Mouse (Mus musculus) forebrain, embryonic 12.5 days (tissue): ENCODE data around the gene Dock7. TPM values are rescaled to one million over a fixed set of nuclear protein-coding genes. Genes with fewer than 3 reads are reported as not detected.
"Not testable (repeated sequence)": the region's sequence is repeated elsewhere in the genome, so short reads cannot be mapped to it uniquely, and the experiment has no call there.

Experiments
- ATAC-seq: fragments of 200-750 bp; cut with Nextera tagmentation; 2 replicates; pipeline ENCODE4 v1.8.0; 2017; ENCODE audit warnings: moderate TSS enrichment; ENCODE audit not compliant: low FRiP score
- H3K27ac ChIP-seq: fragments of 300-500 bp; sonication (generic); 2 replicates; pipeline ENCODE4 v1.5.1; 2016; ENCODE audit warnings: mild to moderate bottlenecking
- H3K27me3 ChIP-seq: fragments of 300-500 bp; sonication (generic); 2 replicates; pipeline ENCODE4 v1.6.1; 2016; ENCODE audit warnings: mild to moderate bottlenecking
- H3K36me3 ChIP-seq: fragments of 300-500 bp; sonication (generic); replicated peaks from 2 replicates; pipeline ENCODE4 v1.6.1; 2016; ENCODE audit warnings: mild to moderate bottlenecking
- H3K4me1 ChIP-seq: fragments of 300-500 bp; sonication (generic); 2 replicates; pipeline ENCODE4 v1.6.1; 2016
- H3K4me2 ChIP-seq: fragments of 300-500 bp; sonication (generic); 2 replicates; pipeline ENCODE4 v1.6.1; 2016; ENCODE audit warnings: mild to moderate bottlenecking, moderate library complexity
- H3K4me3 ChIP-seq: fragments of 300-500 bp; sonication (generic); replicated peaks from 2 replicates; pipeline ENCODE4 v1.5.1; 2016; ENCODE audit warnings: mild to moderate bottlenecking
- H3K9ac ChIP-seq: fragments of 300-500 bp; sonication (generic); 2 replicates; pipeline ENCODE4 v1.6.1; 2016; ENCODE audit warnings: mild to moderate bottlenecking
- H3K9me3 ChIP-seq: fragments of 300-500 bp; sonication (generic); 2 replicates; pipeline ENCODE4 v1.6.1; 2016
- WGBS: fragments of 180-500 bp; shearing (Covaris S2); methylation state at CpG from one replicate; pipeline ENCODE4 v1.1.7; 2016; 5-methylcytosine and 5-hydroxymethylcytosine counted together
- polyA plus RNA-seq: library from polyadenylated mRNA; unstranded; fragments of >200 nt; fragmentation: Nextera tagmentation; extraction: Ambion mirVana; gene quantifications from 2 replicates; pipeline ENCODE4 v1.2.1, GENCODE M21; 2016

Gene Dock7
- polyA plus RNA-seq, 1 experiment from 2014 or later = 122 TPM

DNA sequence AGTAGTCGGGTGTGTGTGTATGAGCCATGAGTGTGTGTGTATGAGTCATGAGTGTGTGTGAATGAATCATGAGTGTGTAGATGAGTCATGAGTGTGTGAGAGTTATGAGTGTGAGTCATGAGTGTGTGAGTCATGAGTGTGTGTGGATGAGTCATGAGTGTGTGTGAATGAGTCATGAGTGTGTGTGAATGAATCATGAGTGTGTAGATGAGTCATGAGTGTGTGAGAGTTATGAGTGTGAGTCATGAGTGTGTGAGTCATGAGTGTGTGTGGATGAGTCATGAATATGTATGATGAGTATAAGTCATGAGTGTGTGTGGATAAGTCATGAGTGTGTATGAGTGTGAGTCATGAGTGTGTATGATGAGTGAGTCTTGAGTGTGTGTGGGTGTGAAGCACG is 142.4 kb downstream of the Dock7 start:
- H3K9me3 ChIP-seq, ATAC-seq, H3K4me3 ChIP-seq, H3K9ac ChIP-seq, H3K27ac ChIP-seq, H3K27me3 ChIP-seq, H3K4me1 ChIP-seq, H3K4me2 ChIP-seq: not testable (repeated sequence)
- WGBS = 98% methylated on average over 2 of the region's 2 CpGs
- peaks cover 44% of the 10 kb centered on the region for H3K36me3 ChIP-seq

DNA sequence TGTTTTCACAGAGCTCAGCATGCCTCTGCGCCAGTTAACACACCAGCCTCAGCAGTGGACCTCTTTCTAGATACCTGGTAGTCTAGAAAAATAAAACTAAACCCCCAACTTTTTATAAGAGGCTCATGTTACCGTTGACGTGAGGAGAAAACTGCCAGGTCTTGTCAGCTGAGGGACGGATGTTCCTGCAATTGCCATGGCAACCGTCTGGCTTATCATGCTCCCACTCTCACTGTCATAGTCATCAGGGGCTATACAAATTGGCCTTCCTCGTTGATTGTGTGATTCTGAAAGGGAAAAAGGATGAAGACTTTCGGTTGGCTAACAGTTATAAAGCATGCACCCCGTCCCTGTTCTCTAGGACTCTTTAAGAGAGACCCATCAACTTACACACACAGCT is 145.0 kb downstream of the Dock7 start:
- Histone ChIP-seq H3K27me3 (no peaks in the 10 kb centered on the region), H3K4me3 (no peak overlapping the region), H3K9me3 (no peaks in the 10 kb centered on the region), H3K27ac (no peak overlapping the region), H3K4me1 (no peaks in the 10 kb centered on the region), H3K36me3 (peaks cover 59% of the 10 kb centered on the region), H3K9ac (no peak overlapping the region), H3K4me2 (no peak overlapping the region)
- WGBS = 63% methylated on average over 8 of the region's 8 CpGs
- ATAC-seq = no peak

DNA sequence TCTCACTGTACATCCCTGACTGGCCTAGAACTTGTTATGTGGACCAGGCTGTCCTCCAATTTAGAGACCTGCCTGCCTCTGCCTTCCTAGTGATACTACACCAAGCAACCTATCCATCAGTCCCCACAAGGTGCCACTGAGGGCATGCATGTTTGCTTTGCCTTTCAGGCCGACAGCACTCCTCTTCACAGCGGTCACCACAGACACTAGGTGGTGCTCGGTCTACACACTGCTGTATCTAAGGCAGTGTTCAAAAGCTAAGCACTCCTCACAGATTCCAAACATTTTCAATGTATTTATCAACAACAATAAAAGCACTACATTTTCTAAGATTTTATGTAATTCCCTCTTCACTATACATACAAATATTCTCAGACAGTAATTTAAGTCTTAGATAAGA is 150.8 kb downstream of the Dock7 start:
- no peaks in the 10 kb centered on the region for H3K4me1 ChIP-seq
- no peak overlapping the region for H3K27ac ChIP-seq
- 90% methylated on average over 3 of the region's 3 CpGs for WGBS
- H3K27me3 ChIP-seq = no peaks in the 10 kb centered on the region
- H3K4me2 ChIP-seq = no peak overlapping the region
- ATAC-seq = no peak
- peaks cover 76% of the 10 kb centered on the region for H3K36me3 ChIP-seq
- H3K4me3 ChIP-seq = no peak overlapping the region
- no peak overlapping the region for H3K9ac ChIP-seq
- H3K9me3 ChIP-seq = no peaks in the 10 kb centered on the region

DNA sequence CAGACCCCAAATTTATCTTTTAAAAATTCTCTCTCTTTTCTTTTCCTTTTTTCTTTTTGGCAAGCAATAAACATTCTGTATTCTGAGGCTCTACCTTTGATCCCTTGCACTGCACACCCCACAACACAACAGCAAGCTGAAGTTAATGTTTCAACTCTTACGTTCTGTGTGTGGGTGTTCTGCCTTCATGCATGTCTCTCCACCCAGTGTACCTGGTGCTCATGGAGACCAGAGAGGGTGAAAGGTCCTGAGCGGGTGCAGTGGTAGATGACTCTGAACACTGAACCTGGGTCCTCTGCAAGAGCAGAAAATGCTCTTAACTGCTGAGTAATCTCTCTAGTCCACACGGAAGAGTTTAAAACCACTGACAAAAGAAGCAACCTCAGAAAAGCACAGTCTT is 160.5 kb downstream of the Dock7 start:
- H3K36me3 ChIP-seq = peaks cover 63% of the 10 kb centered on the region
- ATAC-seq = no peak
- H3K4me1 ChIP-seq = no peaks in the 10 kb centered on the region
- no peaks in the 10 kb centered on the region for H3K9me3 ChIP-seq
- H3K27ac ChIP-seq = no peak overlapping the region
- H3K4me2 ChIP-seq = no peak overlapping the region
- no peak overlapping the region for H3K4me3 ChIP-seq
- no peaks in the 10 kb centered on the region for H3K27me3 ChIP-seq
- H3K9ac ChIP-seq = no peak overlapping the region
- WGBS = 95% methylated on average over 3 of the region's 3 CpGs

DNA sequence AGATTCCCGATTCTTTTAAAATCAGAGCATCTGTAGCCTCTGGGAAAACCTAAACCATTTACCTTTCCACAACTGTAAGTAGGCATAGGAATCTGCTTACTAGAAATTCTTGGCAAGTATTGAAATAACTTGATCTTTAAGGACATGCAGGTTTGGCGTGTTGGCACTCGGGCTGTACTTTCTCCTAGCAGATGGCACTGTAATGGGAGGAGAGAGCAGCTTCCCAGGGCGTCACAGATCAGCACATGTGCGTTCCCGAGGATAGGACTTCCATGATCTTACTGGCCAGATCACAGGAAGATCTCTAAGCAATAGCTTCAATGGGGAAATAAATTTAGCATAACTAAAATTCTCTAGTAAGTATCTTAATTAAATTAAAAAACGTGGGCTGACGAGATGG is 164.7 kb downstream of the Dock7 start:
- Histone ChIP-seq H3K36me3 (peaks cover 62% of the 10 kb centered on the region), H3K4me3 (no peak overlapping the region), H3K9ac (no peak overlapping the region), H3K4me1 (no peaks in the 10 kb centered on the region), H3K4me2 (no peak overlapping the region), H3K27me3 (no peaks in the 10 kb centered on the region), H3K27ac (no peak overlapping the region), H3K9me3 (no peaks in the 10 kb centered on the region)
- no peak for ATAC-seq
- 94% methylated on average over 8 of the region's 8 CpGs for WGBS

DNA sequence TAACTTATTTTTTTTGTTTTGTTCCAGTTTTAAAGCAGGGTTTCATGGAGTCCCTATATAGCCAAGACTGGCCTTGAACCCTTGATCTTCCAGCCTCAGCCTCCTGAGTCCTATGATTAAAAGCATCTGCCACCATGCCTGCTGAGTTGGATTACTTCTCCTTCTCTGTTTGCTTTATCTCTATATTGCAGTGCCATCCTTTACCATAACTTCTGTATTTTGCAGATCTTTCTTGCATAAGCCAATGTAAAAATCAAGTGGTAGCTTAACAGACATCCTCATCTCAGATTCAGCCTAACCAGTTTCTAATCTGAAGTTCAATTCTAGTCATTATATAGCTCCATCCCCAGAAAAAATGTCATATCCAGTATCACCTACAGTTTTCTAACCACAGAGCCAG is 170.2 kb downstream of the Dock7 start:
- Histone ChIP-seq H3K27me3 (no peaks in the 10 kb centered on the region), H3K4me2 (no peak overlapping the region), H3K4me1 (no peaks in the 10 kb centered on the region), H3K9ac (no peak overlapping the region), H3K36me3 (peaks cover 26% of the 10 kb centered on the region), H3K27ac (no peak overlapping the region), H3K9me3 (no peaks in the 10 kb centered on the region), H3K4me3 (no peak overlapping the region)
- ATAC-seq = no peak

DNA sequence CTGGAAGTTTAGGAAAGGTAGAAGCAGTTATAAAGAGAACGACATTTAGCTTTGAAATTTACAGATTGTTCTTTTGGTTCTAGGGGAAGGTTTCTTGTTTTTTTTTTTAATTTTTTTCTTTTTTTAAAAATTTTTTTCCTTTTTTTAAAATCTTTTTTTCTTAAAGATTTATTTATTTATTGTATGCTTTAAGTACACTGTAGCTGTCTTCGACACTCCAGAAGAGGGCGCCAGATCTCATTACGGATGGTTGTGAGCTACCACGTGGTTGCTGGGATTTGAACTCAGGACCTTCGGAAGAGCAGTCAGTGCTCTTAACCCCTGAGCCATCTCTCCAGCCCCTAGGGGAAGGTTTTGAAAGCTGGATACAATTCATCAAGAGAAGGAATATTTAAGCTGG is 182.5 kb downstream of the Dock7 start:
- H3K4me1 ChIP-seq, H3K4me2 ChIP-seq, ATAC-seq, H3K27me3 ChIP-seq, H3K9ac ChIP-seq, H3K4me3 ChIP-seq, H3K27ac ChIP-seq, H3K9me3 ChIP-seq: not testable (repeated sequence)
- peaks cover 68% of the 10 kb centered on the region for H3K36me3 ChIP-seq
- WGBS = 88% methylated on average over 6 of the region's 6 CpGs

DNA sequence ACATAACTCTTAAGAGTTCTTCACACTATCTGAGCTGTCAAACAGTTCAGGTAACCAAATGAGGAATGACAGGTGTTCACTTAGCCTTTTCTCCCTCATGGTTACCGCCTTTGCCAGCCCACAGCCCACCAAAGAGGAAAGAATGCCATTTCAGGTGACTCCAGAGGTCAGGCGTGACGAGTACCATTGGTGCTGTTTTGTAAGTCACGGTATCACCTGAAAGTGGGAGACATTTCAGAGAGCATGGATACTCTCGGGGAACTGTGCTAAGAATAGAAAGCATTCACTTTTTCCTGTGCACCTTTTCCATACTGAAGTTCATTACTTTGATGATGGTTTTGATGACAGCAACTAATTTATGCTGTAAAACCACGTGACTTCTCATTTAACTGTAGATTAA is 184.7 kb downstream of the Dock7 start:
- 91% methylated on average over 6 of the region's 6 CpGs for WGBS
- Histone ChIP-seq H3K27ac (no peak overlapping the region), H3K36me3 (peaks cover 68% of the 10 kb centered on the region), H3K4me2 (no peak overlapping the region), H3K27me3 (no peaks in the 10 kb centered on the region), H3K9me3 (no peaks in the 10 kb centered on the region), H3K4me1 (no peaks in the 10 kb centered on the region), H3K9ac (no peak overlapping the region), H3K4me3 (no peak overlapping the region)
- no peak for ATAC-seq

DNA sequence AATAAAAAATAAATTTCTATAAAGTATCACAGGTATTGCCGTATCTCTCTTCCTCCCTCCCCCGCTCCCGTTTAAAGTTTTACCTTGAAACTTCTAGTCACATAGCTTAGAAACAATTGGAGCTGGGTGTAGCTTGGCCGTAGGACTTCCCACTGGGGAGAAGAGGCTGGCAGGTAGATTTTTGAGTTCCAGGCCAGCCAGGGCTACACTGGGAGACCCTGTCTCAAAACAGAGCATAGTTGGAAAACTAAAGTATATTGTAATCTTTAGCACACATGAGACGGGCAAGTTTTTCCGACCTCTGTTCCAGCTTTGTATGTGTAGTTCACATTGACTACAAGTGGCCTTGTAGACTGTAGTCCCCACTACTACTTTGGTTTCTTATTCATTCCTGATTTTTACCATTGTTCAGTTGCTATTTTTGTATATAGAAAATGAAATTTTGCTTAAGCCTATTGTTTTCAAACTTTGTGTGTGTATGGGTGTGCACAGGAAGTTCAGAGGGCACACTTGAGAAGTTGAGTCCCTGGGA is 195.4 kb downstream of the Dock7 start:
- Histone ChIP-seq H3K4me2 (peak overlapping the region; percentile 83), H3K4me1 (peaks cover 20% of the 10 kb centered on the region), H3K27ac (no peak overlapping the region), H3K36me3 (peaks cover 8% of the 10 kb centered on the region), H3K4me3 (peak overlapping the region; percentile 94), H3K9ac (peak overlapping the region; percentile 98), H3K27me3 (no peaks in the 10 kb centered on the region), H3K9me3 (no peaks in the 10 kb centered on the region)
- no peak for ATAC-seq
- 18% methylated on average over 6 of the region's 6 CpGs for WGBS

DNA sequence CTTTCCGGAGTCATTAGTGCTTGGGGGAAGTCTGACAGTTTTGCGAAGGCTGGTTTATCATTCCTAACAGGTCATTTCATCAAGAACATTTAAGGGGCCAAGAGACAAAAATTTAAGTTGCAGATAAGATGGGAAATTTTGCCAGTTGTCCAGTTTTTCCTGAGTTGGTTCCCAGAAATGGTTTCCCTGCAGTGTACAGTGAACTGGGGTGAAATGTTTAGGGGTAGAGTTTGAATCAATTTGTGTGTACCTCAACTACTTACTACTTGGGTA is 195.9 kb downstream of the Dock7 start:
- no peaks in the 10 kb centered on the region for H3K9me3 ChIP-seq
- peak overlapping the region; percentile 83 for H3K4me2 ChIP-seq
- H3K36me3 ChIP-seq = peaks cover 4% of the 10 kb centered on the region; the same call in 1 of the 2 replicates
- ATAC-seq = no peak
- WGBS = 2% methylated on average over 2 of the region's 2 CpGs
- peak overlapping the region; percentile 98 for H3K9ac ChIP-seq
- H3K27ac ChIP-seq = peak overlapping the region; percentile 100; the same call in 1 of the 2 replicates
- peak overlapping the region; percentile 94 for H3K4me3 ChIP-seq
- H3K27me3 ChIP-seq = no peaks in the 10 kb centered on the region
- H3K4me1 ChIP-seq = peaks cover 20% of the 10 kb centered on the region

DNA sequence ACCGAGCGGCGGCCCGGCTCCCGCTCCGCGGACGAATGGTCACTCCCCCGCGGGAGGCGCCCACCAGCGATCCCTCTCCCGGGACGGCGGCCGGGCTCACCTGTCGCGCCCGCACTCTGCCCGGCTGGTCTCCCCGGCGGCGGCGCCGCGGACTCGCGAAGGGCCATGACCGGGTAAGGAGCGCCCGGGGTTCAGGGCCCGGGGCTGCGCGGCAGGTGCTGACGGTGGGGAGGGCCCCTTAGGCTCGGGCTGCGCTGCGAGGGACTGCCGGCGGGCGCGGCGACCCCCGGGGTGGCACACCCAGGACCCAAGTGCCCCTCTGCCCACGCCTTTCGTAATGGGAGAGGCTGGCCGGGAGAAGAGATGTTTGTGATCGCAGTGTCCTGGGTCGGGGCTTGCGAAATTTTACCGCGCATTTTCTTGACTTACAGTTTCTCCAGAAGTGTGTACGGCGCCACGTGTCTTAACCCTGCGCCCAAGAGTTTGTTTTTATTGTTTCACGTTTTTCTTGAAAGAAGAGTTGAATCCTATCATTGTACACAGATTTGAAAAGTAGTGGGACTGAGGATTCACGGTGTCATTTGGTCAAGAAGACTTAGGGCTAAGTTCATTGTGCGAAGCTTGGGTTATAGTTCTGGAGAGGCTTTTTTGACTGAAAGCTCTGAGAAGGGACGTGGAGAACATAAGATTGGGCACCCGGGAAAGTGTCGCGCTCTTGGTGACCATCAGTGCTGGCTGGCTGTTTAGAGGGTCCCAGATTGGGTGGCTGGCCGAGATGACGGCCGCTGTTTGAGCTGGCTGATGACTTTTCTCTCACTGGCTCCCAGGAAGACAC is 196.4 kb downstream of the Dock7 start:
- Histone ChIP-seq H3K4me2 (peak overlapping the region; percentile 83), H3K27me3 (no peaks in the 10 kb centered on the region), H3K4me1 (peaks cover 20% of the 10 kb centered on the region), H3K4me3 (peak overlapping the region; percentile 94), H3K9me3 (no peaks in the 10 kb centered on the region), H3K9ac (peak overlapping the region; percentile 98), H3K36me3 (peaks cover 4% of the 10 kb centered on the region; the same call in 1 of the 2 replicates), H3K27ac (peak overlapping the region; percentile 100)
- WGBS = under 1% methylated on average over 57 of the region's 66 CpGs
- peak; percentile 31 for ATAC-seq

DNA sequence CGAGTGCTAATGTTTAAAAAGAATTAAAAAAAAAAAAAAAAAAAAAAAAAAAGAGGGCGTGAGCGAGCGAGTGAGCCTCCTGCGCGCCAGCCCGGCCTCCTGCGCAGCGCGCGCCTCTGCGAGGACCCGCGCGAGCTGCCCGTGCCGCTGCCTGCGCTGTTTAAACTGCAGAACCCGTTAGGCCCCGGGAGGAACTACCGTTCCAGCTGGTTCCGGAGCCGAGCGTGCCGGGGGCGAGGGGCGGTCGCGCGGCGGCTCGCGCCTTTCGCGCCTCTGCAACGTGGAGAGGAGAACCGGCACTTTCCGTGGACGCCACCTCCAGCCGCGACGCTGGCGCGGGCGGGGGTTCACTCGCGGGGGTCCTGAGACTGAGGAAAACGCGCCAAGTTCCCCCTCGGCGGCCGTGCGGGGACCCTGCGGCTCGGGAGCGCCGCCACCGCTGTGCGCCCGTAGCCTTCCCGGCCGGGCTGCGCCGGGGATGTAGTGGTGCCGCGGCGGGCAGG is 197.1 kb downstream of the Dock7 start, which contains the start of gene Usp1:
Gene Usp1 (plus strand): TSS at position 243 of the 503 bp plus-strand sequence.
- Histone ChIP-seq H3K4me2 (peak within 1 kb of the TSS; percentile 83), H3K9me3 (no peaks in the 10 kb centered on the region), H3K4me1 (peaks cover 20% of the 10 kb centered on the region), H3K27me3 (no peaks in the 10 kb centered on the region), H3K27ac (peak within 1 kb of the TSS; percentile 100), H3K9ac (peak within 1 kb of the TSS; percentile 98), H3K4me3 (peak within 1 kb of the TSS; percentile 94), H3K36me3 (no peaks in the 10 kb centered on the region)
- WGBS = under 1% methylated on average over 67 of the region's 67 CpGs
- peak; percentile 76 for ATAC-seq
